Mouse (Mus musculus): ENCODE data around the gene Rgp1. TPM values are rescaled to one million over a fixed set of nuclear protein-coding genes. Genes with fewer than 3 reads are reported as not detected.

Rgp1 gene
- total RNA-seq (2023), result 34.1 TPM

GRCm38 (mm10) chr4:43578376-43579204, at the start of gene Rgp1, which contains the start of gene Gba2:
Gene Rgp1, plus strand, starts transcription at chr4:43578715.
Gene Gba2, minus strand, starts transcription at chr4:43578873.

DNA sequence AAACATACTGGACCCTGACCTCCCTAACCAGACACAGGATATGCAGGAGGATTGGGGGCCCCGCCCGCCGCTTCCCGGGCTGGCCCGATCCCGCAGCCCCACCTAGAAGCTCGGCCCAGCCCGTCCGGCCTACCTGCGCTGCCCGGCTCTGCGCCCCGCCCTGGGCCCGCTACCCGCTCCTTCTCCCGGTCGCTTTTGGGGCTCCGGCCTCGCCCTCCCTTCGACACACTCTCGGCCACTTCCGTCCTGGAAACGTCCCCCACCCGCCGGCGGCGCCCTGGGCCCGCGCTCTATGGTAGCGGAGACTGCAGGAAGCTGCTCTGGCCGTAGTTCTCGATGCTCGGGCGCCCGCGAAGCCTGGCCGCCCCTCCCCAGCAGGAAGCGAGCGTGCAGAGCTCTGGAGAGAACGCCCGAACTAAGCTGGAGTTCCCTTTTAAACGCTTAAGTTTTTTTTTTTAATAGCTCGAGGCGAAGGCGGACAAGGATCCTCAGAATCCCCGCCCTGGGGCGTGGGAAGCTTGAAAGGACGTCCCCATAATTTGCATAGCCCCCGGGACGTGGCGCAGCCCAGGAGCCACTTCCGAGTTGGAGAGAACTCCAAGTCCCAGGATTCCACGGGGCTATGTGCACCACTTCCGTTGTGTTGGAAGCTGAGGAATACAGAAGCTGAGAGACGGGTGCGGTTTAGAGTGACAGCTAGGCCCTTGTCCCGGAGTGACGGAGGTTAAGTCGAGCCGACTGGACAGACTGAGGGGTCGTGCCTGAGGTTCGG, 16.3 kb upstream of the Rgp1 start, which contains the start of the genes Creb3 and Tln1:
Creb3 (plus strand) TSS at position 336 of the 772 bp plus-strand sequence.
Tln1 (minus strand) TSS at position 695 of the 772 bp plus-strand sequence.

GRCm38 (mm10) chr4:43584444-43585416, 6.2 kb downstream of the Rgp1 start, which contains the start of gene Msmp:
Gene Msmp, minus strand, starts transcription at chr4:43584494.

DNA sequence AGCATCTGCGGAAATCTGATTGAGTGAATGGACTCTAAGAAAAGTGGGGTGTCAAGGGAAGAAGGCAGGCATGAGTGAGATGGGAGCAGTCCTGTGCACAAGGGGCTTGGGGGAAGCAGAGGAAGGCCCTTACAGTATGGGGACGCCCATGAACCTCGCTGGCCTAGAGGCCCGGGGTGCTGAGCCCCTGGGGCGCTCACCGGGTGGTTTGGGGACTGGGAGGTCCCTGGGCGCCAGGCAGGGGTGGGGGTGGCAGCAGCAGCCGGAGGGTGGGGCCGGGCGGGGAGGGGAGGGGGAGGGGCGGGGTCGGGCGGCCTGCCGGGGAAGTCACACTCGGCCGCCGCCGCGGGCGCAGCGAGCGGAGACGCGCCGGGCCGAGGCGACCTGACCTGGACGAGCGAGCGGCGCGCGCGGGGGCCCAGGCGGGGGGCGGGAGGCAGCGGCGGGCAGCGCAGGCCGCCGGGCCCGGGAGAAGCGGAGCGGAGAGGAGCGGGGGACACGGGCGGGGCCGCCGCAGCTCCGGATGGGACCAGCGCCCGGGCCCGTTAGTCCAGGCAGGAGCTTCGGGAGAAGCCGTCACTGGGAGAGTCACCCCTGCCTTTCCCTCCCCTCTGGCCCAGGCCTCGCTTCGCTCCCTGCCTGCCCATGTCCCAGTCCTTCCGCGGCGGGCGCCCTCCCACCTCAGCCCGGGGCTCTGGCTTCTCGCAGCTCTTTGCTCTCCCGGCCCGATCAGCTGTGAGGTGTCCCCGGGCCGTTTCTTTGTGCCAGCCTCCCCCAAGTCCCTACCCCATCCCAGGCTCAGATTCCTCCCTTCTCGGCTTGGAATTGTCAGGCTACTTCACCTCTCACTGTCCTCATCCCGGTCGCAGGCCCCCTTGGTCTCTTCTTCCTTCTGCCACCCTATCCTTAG, 52.8 kb downstream of the Rgp1 start, which contains the start of gene Npr2:
Npr2 (plus strand) TSS at position 890 of the 910 bp plus-strand sequence.

Other genes starting within 250 kb of the Rgp1 start
- 0.59 TPM for gene Rusc2, start 196.7 kb upstream of the Rgp1 start, total RNA-seq (2023)
- gene Fam166b, start 149.6 kb upstream of the Rgp1 start, total RNA-seq (2023), result not detected
- 35.3 TPM for gene Tesk1, start 136.8 kb upstream of the Rgp1 start, total RNA-seq (2023)
- gene Cd72, start 124.1 kb upstream of the Rgp1 start, total RNA-seq (2023), result 48.5 TPM
- 60.7 TPM for gene Sit1, start 95.0 kb upstream of the Rgp1 start, total RNA-seq (2023)
- gene Ccdc107, start 85.8 kb upstream of the Rgp1 start, total RNA-seq (2023), result 21.2 TPM
- gene Arhgef39, start 79.0 kb upstream of the Rgp1 start, total RNA-seq (2023), result 3.0 TPM
- gene Car9, start 71.7 kb upstream of the Rgp1 start, total RNA-seq (2023), result not detected
- not detected for gene Tpm2, start 55.0 kb upstream of the Rgp1 start, total RNA-seq (2023)
- 73.3 TPM for gene Creb3, start 16.4 kb upstream of the Rgp1 start, total RNA-seq (2023)
- gene Tln1, start 16.0 kb upstream of the Rgp1 start, total RNA-seq (2023), result 270 TPM
- gene Gba2, start 158 bp downstream of the Rgp1 start, total RNA-seq (2023), result 26.5 TPM
- not detected for gene Msmp, start 5.8 kb downstream of the Rgp1 start, total RNA-seq (2023)
- not detected for gene Npr2, start 53.2 kb downstream of the Rgp1 start, total RNA-seq (2023)
- 0.62 TPM for gene Spag8, start 74.9 kb downstream of the Rgp1 start, total RNA-seq (2023)
- 17.1 TPM for gene Hint2, start 77.8 kb downstream of the Rgp1 start, total RNA-seq (2023)
- 4.6 TPM for gene Tmem8b, start 90.3 kb downstream of the Rgp1 start, total RNA-seq (2023)
- gene Fam221b, start 90.4 kb downstream of the Rgp1 start, total RNA-seq (2023), result not detected
- gene Olfr70, start 122.1 kb downstream of the Rgp1 start, total RNA-seq (2023), result not detected
- gene Olfr71, start 131.5 kb downstream of the Rgp1 start, total RNA-seq (2023), result not detected
- gene Hrct1, start 148.5 kb downstream of the Rgp1 start, total RNA-seq (2023), result not detected
- not detected for gene Spaar, start 151.3 kb downstream of the Rgp1 start, total RNA-seq (2023)
- gene Olfr159, start 192.3 kb downstream of the Rgp1 start, total RNA-seq (2023), result not detected
- not detected for gene Olfr156, start 245.2 kb downstream of the Rgp1 start, total RNA-seq (2023)

Measured in CD4-positive naive resting alpha-beta T cell, adult 76 days (primary cell).